In genomic region chr2:162568308-162569100, GRCm38 (mm10) we compare ENCODE assay signal across 10 mouse cellular contexts.
DNase-seq lines count a peak whose midpoint lies in the region; ATAC-seq and TF ChIP-seq lines count a peak whose summit lies in the region.
"Had no signal": no experiment of that assay in that cellular context is flagged by ENCODE, and none has a peak within 500 bp of the region (broad histone marks: within the 10 kb centered on the region; RNA-seq: fewer than 3 reads in every experiment).

No protein-coding gene starts in this region.

- no peak overlapping the region for H3K4me3 ChIP-seq in kidney, embryonic 14.5 days (ENCODE audit: low read length)
- no peak overlapping the region for H3K4me3 ChIP-seq in stomach, postnatal 0 days (ENCODE audit: low read depth, low read length)

- 45% methylated on average over 6 of the region's 6 CpGs for WGBS in kidney, embryonic 14.5 days
- WGBS in stomach, postnatal 0 days, result 68% methylated on average over 6 of the region's 6 CpGs

- no peak overlapping the region for H3K4me2 ChIP-seq in kidney, embryonic 14.5 days (replicated peaks; ENCODE audit: low read depth, low read length)
- no peak overlapping the region for H3K4me2 ChIP-seq in stomach, postnatal 0 days (replicated peaks; ENCODE audit: low read depth)

- 0 out of 2 replicates have a peak, but pooled peaks have one; percentile 62 for ATAC-seq in kidney, embryonic 14.5 days (ENCODE audit: low FRiP score, low TSS enrichment)
- no peak for ATAC-seq in stomach, postnatal 0 days (ENCODE audit: low FRiP score, low TSS enrichment)
- no peak for ATAC-seq in monocyte, adult 5-6 weeks (replicated peaks; ENCODE audit: insufficient number of reproducible peaks, low FRiP score, low TSS enrichment, poor library complexity, severe bottlenecking)
- ATAC-seq: intestine, postnatal 0 days had no signal

- H3K4me1 ChIP-seq in kidney, embryonic 14.5 days (ENCODE audit: control insufficient read depth, insufficient read depth, low read length), result no peaks in the 10 kb centered on the region
- no peaks in the 10 kb centered on the region for H3K4me1 ChIP-seq in stomach, postnatal 0 days (replicated peaks; ENCODE audit: control insufficient read depth, insufficient read depth)

- H3K36me3 ChIP-seq in kidney, embryonic 14.5 days (ENCODE audit: control insufficient read depth, insufficient read depth, low read length), result no peaks in the 10 kb centered on the region
- H3K36me3 ChIP-seq in stomach, postnatal 0 days (ENCODE audit: control insufficient read depth, insufficient read depth, low read length), result no peaks in the 10 kb centered on the region

- DNase-seq in adrenal gland, postnatal 10 days, result peak; percentile 9
- no peak for DNase-seq in adrenal gland, adult (ENCODE audit: inconsistent age in 2 of 2, low spot score in 1 of 2)
- no peak for DNase-seq in kidney, postnatal 25 days
- DNase-seq in right cerebral cortex, adult 2 months (ENCODE audit: low spot score in 2 of 2), result peak; percentile 34 to 59
- no peak for DNase-seq in right cerebral cortex, postnatal 25 days
- peak; percentile 16 for DNase-seq in stomach, postnatal 0 days (ENCODE audit: low spot score)
- DNase-seq: gastrocnemius, postnatal 14 days had no signal

- H3K9me3 ChIP-seq in kidney, embryonic 14.5 days (ENCODE audit: control insufficient read depth, low read length), result no peaks in the 10 kb centered on the region
- H3K9me3 ChIP-seq in stomach, postnatal 0 days (ENCODE audit: control insufficient read depth, low read length), result no peaks in the 10 kb centered on the region

- H3K9ac ChIP-seq in kidney, embryonic 14.5 days (ENCODE audit: low read depth, low read length), result no peak overlapping the region
- H3K9ac ChIP-seq in stomach, postnatal 0 days (ENCODE audit: low read length), result no peak overlapping the region

- no peak for TF ChIP-seq EP300 in stomach, postnatal 0 days (optimal IDR thresholded peaks at IDR 0.05)

- no peak for TF ChIP-seq CTCF in stomach, postnatal 0 days (IDR thresholded peaks at IDR 0.05; ENCODE audit: low read depth)

- H3K27me3 ChIP-seq in kidney, embryonic 14.5 days (ENCODE audit: control insufficient read depth, insufficient read depth, low read length), result no peaks in the 10 kb centered on the region
- H3K27me3 ChIP-seq in stomach, postnatal 0 days (ENCODE audit: control insufficient read depth, insufficient read depth, low read length), result no peaks in the 10 kb centered on the region

- H3K27ac ChIP-seq in kidney, embryonic 14.5 days (ENCODE audit: low read depth, low read length), result no peak overlapping the region
- no peak overlapping the region for H3K27ac ChIP-seq in stomach, postnatal 0 days (replicated peaks)

Comparison
In these comparisons a context has a peak if more than half of its experiments do, and no peak if none do; other contexts are left out.
1. DNase-seq: peak in adrenal gland, postnatal 10 days (single experiment), right cerebral cortex, adult 2 months (2 of 2) and stomach, postnatal 0 days (single experiment); none in adrenal gland, adult (0 of 2), kidney, postnatal 25 days (0 of 2) and right cerebral cortex, postnatal 25 days (single experiment).